Mouse (Mus musculus) urinary bladder, postnatal 4 days (tissue): ENCODE results near the gene Olfr457.
"Not testable (repeated sequence)": the region's sequence is repeated elsewhere in the genome, so short reads cannot be mapped to it uniquely, and the experiment has no call there.

Source experiments
- DNase-seq, 2 experiments: peaks; one replicate each; pipeline ENCODE4 v3.0.0; 2021 to 2022; ENCODE audit warnings: low spot score in 2 of 2

Gene Olfr457

DNA sequence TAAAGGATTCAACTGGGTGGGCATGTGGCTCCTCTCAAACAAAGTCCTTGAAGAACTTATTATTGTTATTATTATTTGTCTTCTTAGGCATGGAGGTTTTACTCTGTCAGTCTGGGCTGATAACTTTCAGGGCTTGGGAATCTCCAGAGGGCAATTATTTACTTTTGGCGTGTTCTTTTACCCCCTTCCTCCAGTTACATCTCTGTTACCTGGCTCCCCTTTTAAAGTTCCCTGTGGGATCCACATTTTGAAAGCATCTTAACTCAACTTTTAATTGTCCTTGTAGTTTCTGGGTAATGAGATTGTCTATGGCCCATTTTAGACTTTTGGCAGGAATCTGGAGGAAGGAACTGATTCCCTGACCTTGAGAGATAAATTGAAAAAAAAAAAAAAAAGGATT, at the start of gene Olfr457:
Olfr457 (minus strand) TSS at position 101 of the 400 bp plus-strand sequence.
- DNase-seq: no peak

DNA sequence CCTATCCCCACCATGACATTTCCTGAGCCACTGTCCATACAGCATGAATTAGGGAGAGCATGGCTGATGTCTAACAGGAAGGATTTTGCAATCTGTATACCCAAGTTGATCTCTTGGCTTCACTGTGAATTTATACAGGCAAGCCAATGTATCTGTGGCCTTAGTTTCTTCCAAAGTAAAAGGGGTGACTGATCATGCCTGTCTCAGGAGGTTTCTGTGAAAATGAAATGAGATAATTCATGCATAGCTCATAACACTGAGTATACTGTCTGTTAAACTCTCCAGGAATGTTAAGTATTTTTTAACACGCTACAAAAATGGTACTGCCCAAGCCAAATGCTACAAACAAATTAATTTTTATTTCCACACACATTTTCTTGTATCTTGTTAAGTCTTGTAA, 37.3 kb upstream of the Olfr457 start:
- no peak for DNase-seq

DNA sequence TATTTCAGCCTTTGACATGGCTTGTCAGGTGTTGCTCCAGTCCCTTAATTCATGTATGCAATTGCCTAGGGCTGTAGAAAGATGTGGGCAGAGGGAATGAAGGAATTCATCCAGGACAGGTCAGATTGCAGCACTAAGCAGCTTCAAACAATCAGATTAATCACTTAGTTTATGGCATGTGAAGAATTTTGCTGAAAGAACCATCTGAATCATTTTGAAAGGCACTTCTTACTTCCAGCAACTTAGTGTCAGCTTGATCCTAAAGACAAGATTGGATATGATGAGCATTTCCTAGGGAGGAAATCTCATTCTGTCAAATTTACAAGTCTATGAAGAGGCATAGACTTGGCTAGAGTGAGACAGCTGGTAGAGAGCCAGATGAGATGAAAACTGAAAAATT, 33.2 kb upstream of the Olfr457 start:
- no peak for DNase-seq

DNA sequence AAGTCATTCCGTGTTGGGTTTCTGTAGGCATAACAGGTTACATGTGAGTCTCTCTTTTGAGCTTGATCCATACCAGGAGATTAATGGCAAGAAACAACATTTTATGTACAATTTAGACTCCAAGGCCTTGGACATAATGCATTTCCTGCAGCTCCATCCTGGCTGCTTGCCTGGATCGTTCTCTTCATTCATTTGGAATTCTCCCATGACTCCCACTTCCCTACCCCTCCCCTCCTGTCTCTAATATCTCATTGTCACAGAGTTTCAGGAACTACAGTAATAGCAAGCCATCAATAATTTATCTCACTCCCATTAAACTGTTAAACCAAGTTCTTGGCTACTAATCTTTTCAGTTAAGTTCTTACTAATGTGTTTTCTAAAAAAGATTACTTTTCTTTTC, 27.3 kb upstream of the Olfr457 start:
- no peak for DNase-seq

- DNase-seq: no peak
Measured at GRCm38 (mm10) chr6:42489731-42490130, 13.6 kb upstream of the Olfr457 start.

GRCm38 (mm10) chr6:42487114-42487513, 11.0 kb upstream of the Olfr457 start, which contains the start of gene Olfr456:
Olfr456 (minus strand) TSS chr6:42487214.
- DNase-seq: no peak

DNA sequence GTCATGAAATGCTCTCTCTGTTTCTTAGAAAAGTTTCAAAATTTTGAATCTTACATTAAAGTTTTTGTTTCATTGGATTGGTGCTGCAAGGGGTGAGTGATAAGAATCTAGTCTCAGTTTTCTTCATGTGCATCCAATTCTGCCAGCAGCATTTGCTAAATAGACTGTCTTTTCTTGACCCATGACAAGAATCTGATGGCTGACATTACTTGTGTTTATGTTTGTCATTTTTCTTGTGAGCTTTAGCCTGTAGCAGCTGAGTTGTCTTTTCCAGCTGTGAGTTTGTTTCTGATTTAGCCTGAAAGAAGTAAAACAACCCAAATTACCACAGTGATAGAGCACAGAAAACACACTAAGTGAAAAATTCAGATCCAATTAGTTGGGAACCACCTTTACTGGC, 8.5 kb upstream of the Olfr457 start:
- DNase-seq: no peak

DNA sequence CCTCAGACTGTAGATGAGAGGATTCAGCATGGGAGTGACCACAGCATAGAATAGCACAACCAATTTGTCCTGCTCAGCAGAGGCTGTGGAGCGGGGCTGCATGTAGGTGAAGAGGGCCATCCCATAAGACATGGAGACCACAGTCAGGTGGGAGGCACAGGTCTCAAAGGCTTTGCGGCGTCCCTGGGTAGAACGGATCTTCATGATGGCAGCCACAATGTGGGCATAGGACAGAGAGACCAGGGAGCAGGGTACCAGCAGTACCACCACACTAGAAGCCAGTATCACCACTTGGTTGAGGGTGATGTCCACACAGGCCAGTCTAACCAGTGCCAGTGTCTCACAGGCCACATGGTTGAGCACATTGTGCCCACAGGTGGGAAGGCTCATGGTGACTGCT, 4.8 kb downstream of the Olfr457 start:
- not testable (repeated sequence) for DNase-seq

- no peak for DNase-seq
Measured at GRCm38 (mm10) chr6:42470542-42470941, 5.6 kb downstream of the Olfr457 start.

GRCm38 (mm10) chr6:42465096-42465495, 11.0 kb downstream of the Olfr457 start, which contains the start of gene Olfr458:
Olfr458 (minus strand) TSS chr6:42465196.
- no peak for DNase-seq

GRCm38 (mm10) chr6:42447381-42447780, 28.8 kb downstream of the Olfr457 start:
- no peak for DNase-seq

- DNase-seq: no peak
Measured at GRCm38 (mm10) chr6:42444491-42444890, 31.6 kb downstream of the Olfr457 start.

- no peak for DNase-seq
Measured at GRCm38 (mm10) chr6:42441395-42441794, 34.7 kb downstream of the Olfr457 start.

DNA sequence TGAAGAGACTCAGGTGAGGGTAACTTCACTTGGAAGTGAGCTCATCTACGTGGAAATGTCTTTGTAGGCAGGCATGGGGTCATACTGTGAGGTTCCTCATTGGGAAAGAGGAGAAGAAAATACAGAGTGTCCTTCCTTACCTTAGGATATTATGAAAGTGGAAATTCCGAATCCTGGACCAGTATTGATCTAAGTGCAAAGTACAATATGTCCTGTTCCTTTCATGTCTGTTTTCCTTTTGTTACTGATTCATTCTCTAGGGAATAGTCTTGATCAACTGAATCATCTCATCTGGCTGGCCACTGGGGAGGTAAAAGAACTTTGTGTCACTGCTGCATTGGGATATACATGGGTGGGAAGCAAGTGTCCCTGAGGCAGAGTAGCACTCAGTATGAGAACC, 40.6 kb downstream of the Olfr457 start:
- no peak for DNase-seq

DNA sequence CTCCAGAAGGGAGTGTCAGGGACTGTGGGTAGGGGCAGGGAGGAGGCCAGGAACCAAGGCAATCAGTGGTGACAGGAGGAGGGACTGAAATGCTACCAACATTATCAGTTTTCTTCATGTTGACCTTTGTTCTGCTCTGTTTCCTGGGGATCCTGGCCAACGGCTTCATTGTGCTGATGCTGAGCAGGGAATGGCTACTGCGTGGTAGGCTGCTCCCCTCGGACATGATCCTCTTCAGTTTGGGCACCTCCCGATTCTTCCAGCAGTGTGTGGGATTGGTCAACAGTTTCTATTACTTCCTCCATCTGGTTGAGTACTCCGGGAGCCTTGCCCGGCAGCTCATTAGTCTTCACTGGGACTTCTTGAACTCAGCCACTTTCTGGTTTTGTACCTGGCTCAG, 41.7 kb downstream of the Olfr457 start, which contains the start of gene Tas2r126:
Tas2r126 (plus strand) TSS at position 90 of the 400 bp plus-strand sequence.
- no peak for DNase-seq

GRCm38 (mm10) chr6:42433554-42433953, 42.6 kb downstream of the Olfr457 start:
- DNase-seq: no peak

GRCm38 (mm10) chr6:42426337-42426736, 49.8 kb downstream of the Olfr457 start:
- no peak for DNase-seq

- no peak for DNase-seq
Measured at GRCm38 (mm10) chr6:42424472-42424871, 51.7 kb downstream of the Olfr457 start.

- no peak for DNase-seq
Measured at GRCm38 (mm10) chr6:42421439-42421838, 54.7 kb downstream of the Olfr457 start.

- no peak for DNase-seq
Measured at GRCm38 (mm10) chr6:42419443-42419842, 56.7 kb downstream of the Olfr457 start.
